Mouse (Mus musculus): ENCODE data around the gene Atpaf1. TPM values are rescaled to one million over a fixed set of nuclear protein-coding genes. Genes with fewer than 3 reads are reported as not detected.

Gene Atpaf1
- polyA plus RNA-seq, 1 experiment from 2014 or later = 42.1 TPM

DNA sequence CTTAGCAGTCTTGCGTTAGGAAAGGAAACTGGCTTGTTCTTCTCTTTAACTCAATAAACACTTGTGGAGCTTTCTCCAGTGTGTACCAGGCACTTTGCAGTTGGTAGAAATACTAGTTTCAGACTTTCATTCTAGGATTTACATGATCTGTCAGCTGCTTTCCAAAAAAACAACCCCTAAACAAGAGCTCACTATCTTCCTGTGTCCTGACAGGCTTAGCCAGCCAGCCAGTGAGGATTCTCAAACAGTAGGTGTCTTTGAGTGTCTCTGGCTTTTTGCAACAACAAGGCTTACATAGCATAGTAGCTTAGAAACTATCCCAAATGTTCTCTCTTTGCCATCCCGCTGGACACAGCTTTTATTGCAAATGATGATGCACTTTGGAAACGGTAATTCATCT, 30.5 kb upstream of the Atpaf1 start:
- no peak overlapping the region for H3K9ac ChIP-seq (ENCODE audit: low read depth, low read length)
- ATAC-seq (replicated peaks; ENCODE audit: low FRiP score) (no peak), DNase-seq (ENCODE audit: low spot score) (no peak)
- 92% methylated on average over 3 of the region's 3 CpGs for WGBS
- peaks cover 9% of the 10 kb centered on the region; the same call in 1 of the 2 replicates for H3K36me3 ChIP-seq (ENCODE audit: control insufficient read depth, insufficient read depth, low read length)
- no peak overlapping the region for H3K4me3 ChIP-seq (ENCODE audit: low read depth, low read length)
- no peak overlapping the region for H3K4me2 ChIP-seq
- H3K9me3 ChIP-seq (ENCODE audit: control insufficient read depth, low read length) = no peaks in the 10 kb centered on the region
- no peaks in the 10 kb centered on the region for H3K27me3 ChIP-seq (replicated peaks; ENCODE audit: control insufficient read depth, insufficient read depth, low read length)
- H3K27ac ChIP-seq (ENCODE audit: low read depth, low read length) = no peak overlapping the region
- H3K4me1 ChIP-seq (replicated peaks; ENCODE audit: control insufficient read depth, insufficient read depth, low read length) = no peaks in the 10 kb centered on the region

DNA sequence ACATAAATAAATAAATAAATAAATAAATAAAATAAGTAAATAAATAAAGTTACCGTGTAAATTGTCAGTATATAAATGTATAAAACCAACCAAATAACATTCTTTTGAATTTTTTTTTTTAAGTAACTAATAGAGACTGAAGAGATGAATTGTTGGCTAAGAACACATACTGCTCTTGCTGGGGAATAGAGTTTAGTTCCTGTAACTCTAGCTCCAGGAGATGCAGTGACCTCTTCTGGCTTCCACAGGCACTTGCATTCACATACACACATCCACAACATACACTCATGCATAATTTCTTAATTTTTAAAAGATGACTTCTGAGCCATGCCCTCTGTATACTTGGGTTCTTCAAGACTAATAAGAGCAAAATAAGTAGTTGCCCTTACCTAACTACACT, 29.8 kb upstream of the Atpaf1 start:
- peaks cover 9% of the 10 kb centered on the region; the same call in 1 of the 2 replicates for H3K36me3 ChIP-seq (ENCODE audit: control insufficient read depth, insufficient read depth, low read length)
- ATAC-seq (replicated peaks; ENCODE audit: low FRiP score) = no peak
- H3K4me2 ChIP-seq = no peak overlapping the region
- H3K9me3 ChIP-seq (ENCODE audit: control insufficient read depth, low read length) = no peaks in the 10 kb centered on the region
- H3K27ac ChIP-seq (ENCODE audit: low read depth, low read length) = no peak overlapping the region
- H3K27me3 ChIP-seq (replicated peaks; ENCODE audit: control insufficient read depth, insufficient read depth, low read length) = no peaks in the 10 kb centered on the region
- no peak for DNase-seq (ENCODE audit: low spot score)
- no peak overlapping the region for H3K9ac ChIP-seq (ENCODE audit: low read depth, low read length)
- H3K4me3 ChIP-seq (ENCODE audit: low read depth, low read length) = no peak overlapping the region
- no peaks in the 10 kb centered on the region for H3K4me1 ChIP-seq (replicated peaks; ENCODE audit: control insufficient read depth, insufficient read depth, low read length)
- 89% methylated on average over 1 of the region's 1 CpGs for WGBS

DNA sequence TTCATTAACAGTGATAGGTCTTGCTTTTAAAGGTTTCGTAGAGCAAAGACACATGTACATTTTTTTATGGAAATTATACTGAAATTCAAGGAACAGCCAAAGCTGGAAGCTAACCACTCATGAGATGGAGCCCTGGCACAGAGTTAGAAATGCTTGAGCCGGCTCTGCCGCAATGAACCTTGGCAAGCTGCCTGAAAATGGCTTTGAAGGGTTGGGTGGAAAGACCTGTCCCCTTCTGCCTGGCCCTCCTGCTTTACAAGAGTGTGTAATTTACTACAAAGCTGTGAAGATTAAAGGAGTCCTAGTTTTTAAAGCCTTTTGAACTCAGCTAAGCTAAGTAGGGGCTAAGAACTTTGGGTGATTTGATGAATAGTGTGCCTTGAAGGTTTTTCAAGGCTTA, 23.4 kb upstream of the Atpaf1 start:
- H3K27ac ChIP-seq (ENCODE audit: low read depth, low read length) = no peak overlapping the region
- no peak for DNase-seq (ENCODE audit: low spot score)
- no peaks in the 10 kb centered on the region for H3K4me1 ChIP-seq (replicated peaks; ENCODE audit: control insufficient read depth, insufficient read depth, low read length)
- 92% methylated on average over 3 of the region's 3 CpGs for WGBS
- H3K4me2 ChIP-seq = no peak overlapping the region
- no peak for ATAC-seq (replicated peaks; ENCODE audit: low FRiP score)
- no peak overlapping the region for H3K9ac ChIP-seq (ENCODE audit: low read depth, low read length)
- no peaks in the 10 kb centered on the region for H3K9me3 ChIP-seq (ENCODE audit: control insufficient read depth, low read length)
- peaks cover 15% of the 10 kb centered on the region; the same call in 1 of the 2 replicates for H3K36me3 ChIP-seq (ENCODE audit: control insufficient read depth, insufficient read depth, low read length)
- H3K4me3 ChIP-seq (ENCODE audit: low read depth, low read length) = no peak overlapping the region
- H3K27me3 ChIP-seq (replicated peaks; ENCODE audit: control insufficient read depth, insufficient read depth, low read length) = no peaks in the 10 kb centered on the region

DNA sequence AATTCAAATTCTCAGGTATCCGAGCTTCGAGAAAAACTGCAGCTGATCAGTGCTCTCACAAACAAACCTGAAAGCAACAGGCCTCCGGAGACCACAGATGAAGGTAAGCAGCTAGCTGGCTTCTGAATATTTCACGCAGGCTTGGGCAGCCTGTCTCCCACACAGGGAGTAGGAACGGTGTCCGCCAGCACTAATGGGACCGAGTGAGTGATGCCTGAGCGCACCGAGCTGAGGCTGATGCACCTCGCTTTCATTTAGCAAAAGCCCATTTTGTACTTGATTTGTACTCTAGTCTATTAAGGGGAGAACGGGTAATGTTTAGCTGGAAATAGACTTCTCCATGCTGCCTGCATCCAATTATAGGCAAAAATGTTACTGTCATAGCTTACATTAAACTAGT, 20.0 kb upstream of the Atpaf1 start:
- no peak overlapping the region for H3K4me3 ChIP-seq (ENCODE audit: low read depth, low read length)
- no peak overlapping the region for H3K27ac ChIP-seq (ENCODE audit: low read depth, low read length)
- H3K4me1 ChIP-seq (replicated peaks; ENCODE audit: control insufficient read depth, insufficient read depth, low read length) = no peaks in the 10 kb centered on the region
- H3K9ac ChIP-seq (ENCODE audit: low read depth, low read length) = no peak overlapping the region
- H3K27me3 ChIP-seq (replicated peaks; ENCODE audit: control insufficient read depth, insufficient read depth, low read length) = no peaks in the 10 kb centered on the region
- no peak overlapping the region for H3K4me2 ChIP-seq
- H3K9me3 ChIP-seq (ENCODE audit: control insufficient read depth, low read length) = no peaks in the 10 kb centered on the region
- peaks cover 12% of the 10 kb centered on the region; the same call in 1 of the 2 replicates for H3K36me3 ChIP-seq (ENCODE audit: control insufficient read depth, insufficient read depth, low read length)
- DNase-seq (ENCODE audit: low spot score) (no peak), ATAC-seq (replicated peaks; ENCODE audit: low FRiP score) (no peak)
- WGBS = 93% methylated on average over 11 of the region's 11 CpGs

DNA sequence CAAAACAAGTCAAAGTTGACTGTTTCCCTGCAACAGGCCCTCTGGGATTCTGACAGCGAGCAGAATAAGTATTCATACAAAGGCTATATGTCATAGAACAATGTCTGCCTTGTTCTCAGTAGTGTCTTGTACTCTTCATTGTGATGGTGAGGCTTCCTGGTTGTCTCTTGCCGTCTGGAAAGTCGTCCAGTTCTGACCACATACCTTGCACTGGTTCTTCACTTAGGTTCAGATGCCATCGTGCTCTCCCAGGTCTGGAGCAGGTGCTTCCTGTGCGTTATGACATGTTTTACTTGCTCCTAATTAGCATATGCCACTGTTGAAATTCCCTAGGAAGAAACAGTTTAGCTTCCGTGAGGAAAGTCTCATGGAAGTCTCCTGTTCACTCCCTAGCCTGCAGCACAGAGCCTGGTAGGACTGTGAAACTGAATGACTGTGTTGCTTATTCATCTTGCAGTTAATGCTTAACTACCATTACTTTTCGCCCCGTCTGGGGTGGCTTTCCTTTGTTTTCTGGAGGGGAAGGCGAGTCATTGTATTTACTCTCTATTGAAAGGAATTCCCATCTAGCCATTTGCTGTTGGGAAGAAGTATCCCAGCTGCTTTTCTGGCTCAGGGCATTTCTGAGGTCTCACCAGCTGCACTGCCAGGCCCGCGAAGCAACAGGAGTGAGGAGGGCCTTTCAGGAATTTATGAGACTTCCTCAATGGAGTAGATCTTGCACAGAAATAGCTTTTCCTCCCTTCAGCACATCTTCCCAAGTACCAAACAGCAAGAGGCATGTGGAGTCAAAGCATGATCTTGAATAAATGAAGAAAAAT, 16.8 kb upstream of the Atpaf1 start:
- Histone ChIP-seq H3K27me3 (replicated peaks; ENCODE audit: control insufficient read depth, insufficient read depth, low read length) (no peaks in the 10 kb centered on the region), H3K4me1 (replicated peaks; ENCODE audit: control insufficient read depth, insufficient read depth, low read length) (no peaks in the 10 kb centered on the region), H3K4me3 (ENCODE audit: low read depth, low read length) (no peak overlapping the region), H3K9ac (ENCODE audit: low read depth, low read length) (no peak overlapping the region), H3K27ac (ENCODE audit: low read depth, low read length) (no peak overlapping the region), H3K36me3 (ENCODE audit: control insufficient read depth, insufficient read depth, low read length) (peaks cover 8% of the 10 kb centered on the region), H3K4me2 (no peak overlapping the region), H3K9me3 (ENCODE audit: control insufficient read depth, low read length) (no peaks in the 10 kb centered on the region)
- 83% methylated on average over 11 of the region's 11 CpGs for WGBS
- ATAC-seq (replicated peaks; ENCODE audit: low FRiP score) (no peak), DNase-seq (ENCODE audit: low spot score) (no peak)

DNA sequence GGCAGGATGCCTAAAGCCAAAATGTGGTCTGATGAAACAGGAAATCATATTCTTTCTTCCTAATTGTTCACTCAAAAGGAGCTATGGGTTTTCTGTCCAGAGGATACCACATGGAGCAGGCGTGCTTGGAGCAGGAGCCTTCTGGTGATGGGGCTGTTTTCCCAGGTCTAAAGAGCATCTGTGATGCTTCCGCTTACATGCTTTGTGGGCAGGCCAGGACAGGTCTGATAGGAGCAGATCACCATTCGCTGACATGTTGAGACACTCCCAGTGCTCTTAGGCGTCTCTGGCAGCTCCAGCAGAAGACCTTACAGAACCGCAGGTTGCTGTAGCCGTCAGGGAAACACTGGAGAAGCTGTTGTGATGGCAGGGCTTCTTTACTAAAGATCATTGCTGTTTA, 9.6 kb upstream of the Atpaf1 start:
- Histone ChIP-seq H3K4me3 (ENCODE audit: low read depth, low read length) (no peak overlapping the region), H3K27me3 (replicated peaks; ENCODE audit: control insufficient read depth, insufficient read depth, low read length) (no peaks in the 10 kb centered on the region), H3K9me3 (ENCODE audit: control insufficient read depth, low read length) (no peaks in the 10 kb centered on the region), H3K36me3 (ENCODE audit: control insufficient read depth, insufficient read depth, low read length) (peaks cover 9% of the 10 kb centered on the region), H3K27ac (ENCODE audit: low read depth, low read length) (no peak overlapping the region), H3K9ac (ENCODE audit: low read depth, low read length) (no peak overlapping the region), H3K4me1 (replicated peaks; ENCODE audit: control insufficient read depth, insufficient read depth, low read length) (no peaks in the 10 kb centered on the region), H3K4me2 (no peak overlapping the region)
- DNase-seq (ENCODE audit: low spot score) (no peak), ATAC-seq (replicated peaks; ENCODE audit: low FRiP score) (no peak)
- 80% methylated on average over 6 of the region's 6 CpGs for WGBS

DNA sequence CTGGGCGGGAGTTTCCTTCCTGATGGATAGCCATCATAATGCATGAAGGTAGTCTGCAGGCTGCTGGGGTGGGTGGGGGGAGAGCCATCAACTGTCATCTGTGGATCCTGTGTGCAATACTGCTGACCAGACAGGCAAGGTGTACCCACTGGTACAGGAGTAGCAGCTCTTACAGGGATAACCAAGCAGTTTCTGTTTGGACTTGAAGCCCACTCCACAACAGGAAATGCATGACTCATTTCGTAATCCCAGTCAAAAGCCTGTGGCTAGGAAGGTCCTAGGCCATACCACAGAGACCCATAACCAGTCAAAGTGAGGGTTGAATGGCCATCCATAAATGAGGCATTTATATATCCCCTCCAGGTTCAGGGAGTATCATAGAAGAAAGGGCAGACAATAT, 7.0 kb upstream of the Atpaf1 start:
- Histone ChIP-seq H3K36me3 (ENCODE audit: control insufficient read depth, insufficient read depth, low read length) (peaks cover 7% of the 10 kb centered on the region; the same call in 1 of the 2 replicates), H3K9me3 (ENCODE audit: control insufficient read depth, low read length) (no peaks in the 10 kb centered on the region), H3K4me2 (no peak overlapping the region), H3K4me1 (replicated peaks; ENCODE audit: control insufficient read depth, insufficient read depth, low read length) (no peaks in the 10 kb centered on the region), H3K27me3 (replicated peaks; ENCODE audit: control insufficient read depth, insufficient read depth, low read length) (no peaks in the 10 kb centered on the region), H3K9ac (ENCODE audit: low read depth, low read length) (no peak overlapping the region), H3K4me3 (ENCODE audit: low read depth, low read length) (no peak overlapping the region), H3K27ac (ENCODE audit: low read depth, low read length) (no peak overlapping the region)
- 79% methylated on average over 2 of the region's 2 CpGs for WGBS
- ATAC-seq (replicated peaks; ENCODE audit: low FRiP score) (no peak), DNase-seq (ENCODE audit: low spot score) (no peak)

DNA sequence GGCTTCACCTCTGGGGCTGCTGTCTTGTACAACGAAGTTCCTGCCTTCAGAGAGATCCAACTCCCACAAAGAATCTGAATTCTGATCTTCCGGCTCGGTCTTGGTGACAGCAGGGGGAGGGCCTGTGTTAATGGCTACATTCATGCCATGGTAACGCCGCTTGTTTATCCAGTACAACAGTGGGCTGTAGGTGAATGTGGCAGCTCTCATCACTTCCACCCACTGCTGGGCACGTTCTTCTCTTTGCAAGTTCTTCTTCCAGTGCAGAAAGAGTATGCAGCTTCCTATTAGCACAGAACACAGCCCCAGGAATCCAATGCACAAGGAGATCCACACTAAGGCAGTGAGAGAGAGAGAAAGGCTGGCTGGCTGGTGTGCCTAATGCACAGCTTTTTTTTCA, 4.3 kb upstream of the Atpaf1 start:
- H3K27ac ChIP-seq (ENCODE audit: low read depth, low read length) = no peak overlapping the region
- ATAC-seq (replicated peaks; ENCODE audit: low FRiP score) (no peak), DNase-seq (ENCODE audit: low spot score) (no peak)
- H3K36me3 ChIP-seq (ENCODE audit: control insufficient read depth, insufficient read depth, low read length) = no peaks in the 10 kb centered on the region
- 64% methylated on average over 6 of the region's 6 CpGs for WGBS
- H3K4me2 ChIP-seq = no peak overlapping the region
- no peaks in the 10 kb centered on the region for H3K9me3 ChIP-seq (ENCODE audit: control insufficient read depth, low read length)
- H3K4me1 ChIP-seq (replicated peaks; ENCODE audit: control insufficient read depth, insufficient read depth, low read length) = 0 out of 2 replicates have a peak, but pooled peaks cover 6% of the 10 kb centered on the region
- no peak overlapping the region for H3K4me3 ChIP-seq (ENCODE audit: low read depth, low read length)
- no peaks in the 10 kb centered on the region for H3K27me3 ChIP-seq (replicated peaks; ENCODE audit: control insufficient read depth, insufficient read depth, low read length)
- no peak overlapping the region for H3K9ac ChIP-seq (ENCODE audit: low read depth, low read length)

DNA sequence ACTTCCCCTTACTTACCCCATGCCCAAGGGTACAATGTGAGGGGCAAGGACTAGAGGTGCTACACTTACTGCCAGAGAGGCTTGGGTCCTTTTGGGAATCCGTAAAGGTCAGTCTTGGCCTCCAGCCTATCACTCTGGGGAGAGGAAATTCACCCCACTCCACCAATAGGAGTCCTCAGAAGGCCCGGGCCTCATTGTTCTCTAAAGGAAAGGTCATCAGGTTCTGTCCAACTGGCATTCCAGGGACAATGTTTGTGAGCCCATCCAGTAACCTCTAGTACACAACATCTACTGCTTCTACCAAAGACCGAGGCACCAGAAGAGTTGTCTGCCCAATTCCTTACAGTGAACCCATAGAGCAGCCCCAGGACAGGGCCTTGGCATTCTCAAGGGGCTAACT, 3.7 kb upstream of the Atpaf1 start, which contains the start of gene Tex38:
Gene Tex38 (minus strand): TSS at position 101 of the 400 bp plus-strand sequence.
- no peak for DNase-seq (ENCODE audit: low spot score)
- WGBS = 75% methylated on average over 3 of the region's 3 CpGs
- H3K9ac ChIP-seq (ENCODE audit: low read depth, low read length) = no peak within 1 kb of the TSS
- H3K27me3 ChIP-seq (replicated peaks; ENCODE audit: control insufficient read depth, insufficient read depth, low read length) = no peaks in the 10 kb centered on the region
- no peak within 1 kb of the TSS for H3K4me2 ChIP-seq
- no peaks in the 10 kb centered on the region for H3K9me3 ChIP-seq (ENCODE audit: control insufficient read depth, low read length)
- no peak within 1 kb of the TSS for H3K27ac ChIP-seq (ENCODE audit: low read depth, low read length)
- ATAC-seq (replicated peaks; ENCODE audit: low FRiP score) = no peak
- no peaks in the 10 kb centered on the region for H3K36me3 ChIP-seq (ENCODE audit: control insufficient read depth, insufficient read depth, low read length)
- H3K4me1 ChIP-seq (replicated peaks; ENCODE audit: control insufficient read depth, insufficient read depth, low read length) = peaks cover 11% of the 10 kb centered on the region
- no peak within 1 kb of the TSS for H3K4me3 ChIP-seq (ENCODE audit: low read depth, low read length)
